Comparison of ENCODE assay signal across 46 mouse cellular contexts in the genomic region with DNA sequence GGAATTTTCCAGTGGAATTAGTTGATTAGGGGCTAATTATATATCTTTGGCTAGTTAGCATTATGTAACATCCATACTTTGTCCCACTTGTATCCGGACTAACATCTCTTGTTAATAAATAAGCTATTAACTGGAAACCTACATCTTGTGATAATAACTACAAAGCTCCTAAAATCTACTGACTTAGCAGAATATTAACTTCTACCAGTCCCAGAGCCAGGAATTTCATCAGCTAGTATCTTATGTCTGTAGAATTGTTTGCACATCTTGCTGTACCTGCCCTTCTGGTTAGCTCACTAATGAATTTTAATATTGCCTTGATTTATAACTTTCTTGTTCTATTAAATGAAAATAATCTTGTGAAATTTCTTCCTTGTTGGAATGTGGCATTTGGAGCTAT. TPM values are rescaled to one million over a fixed set of nuclear protein-coding genes. Genes with fewer than 3 reads are reported as not detected.
"Had no signal": no experiment of that assay in that cellular context is flagged by ENCODE, and none has a peak within 500 bp of the region (broad histone marks: within the 10 kb centered on the region; RNA-seq: fewer than 3 reads in every experiment).

No protein-coding gene starts in this region.

- H3K9ac ChIP-seq: limb, embryonic 12.5 days; limb, embryonic 13.5 days; limb, embryonic 15.5 days; liver, embryonic 13.5 days; liver, embryonic 14.5 days; liver, embryonic 15.5 days; liver, postnatal 0 days; lung, embryonic 14.5 days; lung, embryonic 15.5 days; midbrain, embryonic 12.5 days; midbrain, embryonic 13.5 days; midbrain, embryonic 15.5 days; neural tube, embryonic 12.5 days; neural tube, embryonic 13.5 days had no signal

- H3K4me2 ChIP-seq: limb, embryonic 12.5 days; limb, embryonic 13.5 days; limb, embryonic 15.5 days; liver, embryonic 11.5 days; liver, embryonic 13.5 days; liver, embryonic 15.5 days; lung, embryonic 14.5 days; lung, embryonic 15.5 days; midbrain, embryonic 11.5 days; midbrain, embryonic 12.5 days; midbrain, embryonic 13.5 days; midbrain, embryonic 15.5 days; neural tube, embryonic 12.5 days; neural tube, embryonic 13.5 days had no signal

- H3K4me3 ChIP-seq: left cerebral cortex, adult 2 months; limb, embryonic 10.5 days; limb, embryonic 12.5 days; limb, embryonic 13.5 days; limb, embryonic 15.5 days; liver, embryonic 13.5 days; liver, embryonic 15.5 days; lung, embryonic 15.5 days; megakaryocyte, embryonic 14.5 days; midbrain, embryonic 10.5 days; midbrain, embryonic 12.5 days; midbrain, embryonic 13.5 days; midbrain, embryonic 15.5 days; myocyte; neural tube, embryonic 12.5 days; neural tube, embryonic 13.5 days had no signal

- DNase-seq: left cerebral cortex, postnatal 4 days; liver, embryonic 13.5 days; liver, postnatal 0 days; lung, adult 18-20 months; lung, adult 2 months; lung, embryonic 14.5 days; lung, postnatal 10 days; lung, postnatal 14 days; lung, postnatal 36 days; lung, postnatal 4 days; midbrain, embryonic 14.5 days had no signal

- H3K4me1 ChIP-seq: limb, embryonic 10.5 days; limb, embryonic 12.5 days; limb, embryonic 13.5 days; limb, embryonic 15.5 days; liver, embryonic 13.5 days; liver, embryonic 15.5 days; lung, embryonic 15.5 days; megakaryocyte, embryonic 14.5 days; midbrain, embryonic 10.5 days; midbrain, embryonic 12.5 days; midbrain, embryonic 13.5 days; midbrain, embryonic 15.5 days; neural tube, embryonic 12.5 days; neural tube, embryonic 13.5 days had no signal

- H3K27ac ChIP-seq: left cerebral cortex, adult 2 months; limb, embryonic 10.5 days; limb, embryonic 12.5 days; limb, embryonic 13.5 days; limb, embryonic 15.5 days; liver, embryonic 13.5 days; liver, embryonic 14.5 days; liver, embryonic 15.5 days; lung, embryonic 15.5 days; macrophage; midbrain, embryonic 10.5 days; midbrain, embryonic 12.5 days; midbrain, embryonic 13.5 days; midbrain, embryonic 15.5 days; neural tube, embryonic 12.5 days; neural tube, embryonic 13.5 days had no signal

- ATAC-seq: liver, postnatal 0 days; lung, postnatal 0 days; midbrain, embryonic 13.5 days; midbrain, embryonic 15.5 days; midbrain, embryonic 16.5 days had no signal

- H3K9me3 ChIP-seq: limb, embryonic 10.5 days; limb, embryonic 12.5 days; limb, embryonic 13.5 days; limb, embryonic 15.5 days; liver, embryonic 13.5 days; liver, embryonic 15.5 days; lung, embryonic 15.5 days; megakaryocyte, embryonic 14.5 days; midbrain, embryonic 10.5 days; midbrain, embryonic 12.5 days; midbrain, embryonic 13.5 days; midbrain, embryonic 15.5 days; neural tube, embryonic 12.5 days; neural tube, embryonic 13.5 days had no signal

- H3K27me3 ChIP-seq: limb, embryonic 12.5 days; limb, embryonic 13.5 days; limb, embryonic 15.5 days; liver, embryonic 13.5 days; liver, embryonic 15.5 days; lung, embryonic 15.5 days; megakaryocyte, embryonic 14.5 days; midbrain, embryonic 12.5 days; midbrain, embryonic 13.5 days; midbrain, embryonic 15.5 days; neural tube, embryonic 12.5 days; neural tube, embryonic 13.5 days had no signal

- H3K36me3 ChIP-seq: limb, embryonic 10.5 days; limb, embryonic 12.5 days; limb, embryonic 13.5 days; limb, embryonic 15.5 days; liver, embryonic 13.5 days; liver, embryonic 15.5 days; lung, embryonic 15.5 days; midbrain, embryonic 10.5 days; midbrain, embryonic 12.5 days; midbrain, embryonic 13.5 days; midbrain, embryonic 15.5 days; neural tube, embryonic 12.5 days; neural tube, embryonic 13.5 days had no signal

RNA-seq across cellular contexts. Expression of a gene that starts 5.1 kb away (rescaled TPM):
- total RNA-seq: left cerebral cortex, adult 2 months; left cerebral cortex, adult 8-10 months; left cerebral cortex, postnatal 10 days; left cerebral cortex, postnatal 14 days; left cerebral cortex, postnatal 25 days; left cerebral cortex, postnatal 36 days; left cerebral cortex, postnatal 4 days; megakaryocyte progenitor cell, adult 5-6 weeks; megakaryocyte, adult 5-6 weeks; megakaryocyte-erythroid progenitor cell, adult 5-6 weeks; midbrain, postnatal 0 days; monocyte, adult 5-6 weeks had no signal
- polyA plus RNA-seq: limb, embryonic 10.5 days; limb, embryonic 11.5 days; limb, embryonic 12.5 days; limb, embryonic 13.5 days; limb, embryonic 14.5 days; limb, embryonic 15.5 days; liver, embryonic 11.5 days; lung, adult 2 months; lung, embryonic 14.5 days; lung, embryonic 15.5 days; lung, embryonic 16.5 days; lung, postnatal 0 days; macrophage; midbrain, embryonic 10.5 days; midbrain, embryonic 11.5 days; midbrain, embryonic 12.5 days; midbrain, embryonic 13.5 days; midbrain, embryonic 14.5 days; midbrain, embryonic 16.5 days; midbrain, postnatal 0 days; myocyte; neural tube, embryonic 11.5 days; neural tube, embryonic 12.5 days; neural tube, embryonic 13.5 days had no signal

RNA-seq across cellular contexts. Expression of a gene that starts 46.5 kb away (rescaled TPM):
- total RNA-seq: left cerebral cortex, adult 2 months; left cerebral cortex, adult 8-10 months; left cerebral cortex, postnatal 10 days; left cerebral cortex, postnatal 14 days; left cerebral cortex, postnatal 25 days; left cerebral cortex, postnatal 36 days; left cerebral cortex, postnatal 4 days; megakaryocyte progenitor cell, adult 5-6 weeks; megakaryocyte, adult 5-6 weeks; megakaryocyte-erythroid progenitor cell, adult 5-6 weeks; midbrain, postnatal 0 days; monocyte, adult 5-6 weeks had no signal
- polyA plus RNA-seq: limb, embryonic 10.5 days; limb, embryonic 11.5 days; limb, embryonic 12.5 days; limb, embryonic 13.5 days; limb, embryonic 14.5 days; limb, embryonic 15.5 days; lung, adult 2 months; lung, embryonic 14.5 days; lung, embryonic 16.5 days; lung, postnatal 0 days; macrophage; midbrain, embryonic 10.5 days; midbrain, embryonic 11.5 days; midbrain, embryonic 12.5 days; midbrain, embryonic 13.5 days; midbrain, embryonic 14.5 days; midbrain, embryonic 15.5 days; midbrain, embryonic 16.5 days; midbrain, postnatal 0 days; myocyte; neural tube, embryonic 11.5 days; neural tube, embryonic 12.5 days; neural tube, embryonic 13.5 days had no signal
